ENCODE assay signal across 9 mouse cellular contexts in the genomic region with DNA sequence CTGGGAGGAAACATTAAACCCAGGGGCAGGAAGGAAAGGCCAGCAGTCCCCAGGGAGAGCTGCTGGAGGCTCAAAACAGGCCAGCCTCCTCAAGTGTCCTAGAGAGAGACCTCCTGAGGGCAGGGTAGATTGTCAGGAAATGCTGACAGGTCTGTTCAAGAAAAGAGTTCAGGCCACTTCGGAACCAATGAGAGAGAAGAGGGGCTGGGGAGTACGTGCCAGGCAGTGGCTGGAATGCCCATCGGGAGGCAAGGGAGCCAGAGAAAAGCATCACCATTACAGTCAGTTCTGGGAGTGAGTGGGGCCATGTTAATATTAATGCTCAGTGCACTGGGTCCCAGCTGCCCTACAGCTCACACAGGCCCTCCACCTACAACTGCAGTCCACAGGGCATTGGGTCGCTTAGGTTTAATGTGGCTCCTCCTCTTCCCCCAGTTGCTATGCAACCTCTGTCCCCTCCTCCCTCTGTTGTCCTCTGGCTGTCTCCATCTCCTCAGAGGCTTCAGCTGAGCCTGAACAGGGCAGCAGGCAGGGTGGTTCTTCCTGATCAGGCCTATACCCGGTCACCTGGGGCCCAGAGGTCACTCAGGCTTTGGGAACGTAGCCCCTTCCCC. TPM values are rescaled to one million over a fixed set of nuclear protein-coding genes. Genes with fewer than 3 reads are reported as not detected.
A peak's percentile ranks its signal among the peaks of the same experiment; 100 is the strongest.
DNase-seq lines count a peak whose midpoint lies in the region; ATAC-seq and TF ChIP-seq lines count a peak whose summit lies in the region.
"Had no signal": no experiment of that assay in that cellular context is flagged by ENCODE, and none has a peak within 500 bp of the region (broad histone marks: within the 10 kb centered on the region; RNA-seq: fewer than 3 reads in every experiment).

No protein-coding gene starts in this region.

- peaks cover 13% of the 10 kb centered on the region for H3K4me1 ChIP-seq in forebrain, embryonic 13.5 days
- H3K4me1 ChIP-seq in kidney, postnatal 0 days (replicated peaks; ENCODE audit: insufficient read depth, low read length), result peaks cover 13% of the 10 kb centered on the region
- peaks cover 4% of the 10 kb centered on the region; the same call in 1 of the 2 replicates for H3K4me1 ChIP-seq in midbrain, embryonic 16.5 days (ENCODE audit: control insufficient read depth, insufficient read depth, low read length)
- H3K4me1 ChIP-seq: megakaryocyte, embryonic 14.5 days had no signal

- 0 out of 2 replicates have a peak, but pooled peaks cover 3% of the 10 kb centered on the region for H3K27me3 ChIP-seq in forebrain, embryonic 13.5 days
- H3K27me3 ChIP-seq in kidney, postnatal 0 days (ENCODE audit: insufficient read depth, low read length), result no peaks in the 10 kb centered on the region
- no peaks in the 10 kb centered on the region for H3K27me3 ChIP-seq in midbrain, embryonic 16.5 days (ENCODE audit: control insufficient read depth, insufficient read depth, low read depth, low read length)
- H3K27me3 ChIP-seq: megakaryocyte, embryonic 14.5 days had no signal

- H3K36me3 ChIP-seq in forebrain, embryonic 13.5 days (ENCODE audit: poor library complexity, severe bottlenecking), result no peaks in the 10 kb centered on the region
- H3K36me3 ChIP-seq in kidney, postnatal 0 days (ENCODE audit: insufficient read depth, low read length), result no peaks in the 10 kb centered on the region
- H3K36me3 ChIP-seq in midbrain, embryonic 16.5 days (ENCODE audit: control insufficient read depth, insufficient read depth, low read length), result no peaks in the 10 kb centered on the region

- no peaks in the 10 kb centered on the region for H3K9me3 ChIP-seq in forebrain, embryonic 13.5 days (replicated peaks)
- H3K9me3 ChIP-seq in kidney, postnatal 0 days (replicated peaks; ENCODE audit: low read length), result no peaks in the 10 kb centered on the region
- H3K9me3 ChIP-seq in midbrain, embryonic 16.5 days (replicated peaks; ENCODE audit: control insufficient read depth, low read length, poor library complexity, severe bottlenecking), result no peaks in the 10 kb centered on the region
- H3K9me3 ChIP-seq: megakaryocyte, embryonic 14.5 days had no signal

- TF ChIP-seq CTCF in kidney, postnatal 0 days (IDR thresholded peaks at IDR 0.05; ENCODE audit: low read depth), result no peak

- peak; percentile 83 for DNase-seq in embryo, embryonic 10 days (ENCODE audit: low spot score)
- peak; percentile 61 for DNase-seq in kidney, postnatal 0 days (ENCODE audit: low spot score)
- DNase-seq in layer of hippocampus, adult 9-11 months, result no peak
- DNase-seq in spleen, postnatal 4 days (ENCODE audit: low spot score in 2 of 2), result no peak
- no peak for DNase-seq in adrenal gland, postnatal 10 days
- DNase-seq: adrenal gland, adult 8-10 months had no signal

- H3K4me2 ChIP-seq in forebrain, embryonic 13.5 days, result no peak overlapping the region
- no peak overlapping the region for H3K4me2 ChIP-seq in kidney, postnatal 0 days (ENCODE audit: low read length)
- H3K4me2 ChIP-seq in midbrain, embryonic 16.5 days (ENCODE audit: low read length), result no peak overlapping the region

- ATAC-seq in forebrain, embryonic 13.5 days, result peak; percentile 61; the same call in 1 of the 2 replicates
- peak; percentile 95 for ATAC-seq in kidney, postnatal 0 days (replicated peaks; ENCODE audit: low FRiP score, low read depth)
- ATAC-seq in midbrain, embryonic 16.5 days, result peak; percentile 82

- no peak overlapping the region for H3K4me3 ChIP-seq in forebrain, embryonic 13.5 days
- no peak overlapping the region for H3K4me3 ChIP-seq in kidney, postnatal 0 days (replicated peaks; ENCODE audit: low read depth, low read length)
- H3K4me3 ChIP-seq in midbrain, embryonic 16.5 days (ENCODE audit: low read depth, low read length), result no peak overlapping the region
- H3K4me3 ChIP-seq: megakaryocyte, embryonic 14.5 days had no signal

- no peak overlapping the region for H3K9ac ChIP-seq in forebrain, embryonic 13.5 days
- no peak overlapping the region for H3K9ac ChIP-seq in kidney, postnatal 0 days (ENCODE audit: low read depth, low read length)
- H3K9ac ChIP-seq in midbrain, embryonic 16.5 days (ENCODE audit: low read depth, low read length), result no peak overlapping the region

- H3K27ac ChIP-seq in forebrain, embryonic 13.5 days, result no peak overlapping the region
- H3K27ac ChIP-seq in kidney, postnatal 0 days, result peak overlapping the region; percentile 78
- H3K27ac ChIP-seq in midbrain, embryonic 16.5 days (ENCODE audit: low read length), result no peak overlapping the region

- 24% methylated on average over 6 of the region's 6 CpGs for WGBS in forebrain, embryonic 13.5 days
- 14% methylated on average over 6 of the region's 6 CpGs for WGBS in kidney, postnatal 0 days
- 19% methylated on average over 6 of the region's 6 CpGs for WGBS in midbrain, embryonic 16.5 days

RNA-seq across cellular contexts. Expression of a gene that starts 21.4 kb away (rescaled TPM):
- 1.6 and 2.0 TPM in 2 replicates for polyA plus RNA-seq in forebrain, embryonic 13.5 days (2015; fragmentation: Nextera tagmentation; extraction: Ambion mirVana)
- 8.6 and 9.0 TPM in 2 replicates for polyA plus RNA-seq in kidney, postnatal 0 days (2015; fragmentation: Nextera tagmentation; extraction: Ambion mirVana)
- 7.0 and 7.5 TPM in 2 replicates for polyA plus RNA-seq in midbrain, embryonic 16.5 days (2015; fragmentation: Nextera tagmentation; extraction: Ambion mirVana)
- 1 to 10 TPM; 1.3 to 1.7 TPM for total RNA-seq in adrenal gland, postnatal 10 days (2021)

Comparison
In these comparisons a context has a peak if more than half of its experiments do, and no peak if none do; other contexts are left out.
1. DNase-seq: peak in embryo, embryonic 10 days (single experiment) and kidney, postnatal 0 days (single experiment); none in layer of hippocampus, adult 9-11 months (single experiment), spleen, postnatal 4 days (0 of 2) and adrenal gland, postnatal 10 days (single experiment).
2. Peak in every context shown above with its lines, with median percentiles within 50 percentile points of each other: ATAC-seq.